Mouse (Mus musculus): ENCODE data around the gene Gm49380.

DNA sequence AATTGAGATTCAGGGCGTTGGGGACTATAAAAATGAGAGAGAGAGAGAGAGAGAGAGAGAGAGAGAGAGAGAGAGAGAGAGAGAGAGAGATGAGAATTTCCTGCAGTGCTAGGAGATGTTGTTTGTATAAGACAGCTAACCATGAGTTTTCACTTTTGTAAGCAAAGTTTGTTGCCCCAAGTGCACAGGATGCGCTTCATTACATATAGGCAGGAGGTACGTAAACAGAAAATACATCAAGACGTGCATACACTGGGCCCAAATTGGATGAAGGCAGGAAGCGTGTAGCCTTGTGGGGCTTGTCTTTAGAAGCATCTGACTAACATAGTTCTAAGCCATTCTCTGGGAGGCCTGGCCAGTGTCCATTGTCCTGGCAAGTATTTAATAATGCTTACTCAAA is 95.5 kb downstream of the Gm49380 start:
- TF ChIP-seq CTCF (IDR thresholded peaks at IDR 0.05; ENCODE audit: borderline replicate concordance, extremely low read depth, insufficient read depth, insufficient read length) (no peak), POLR2A (IDR thresholded peaks at IDR 0.05; ENCODE audit: borderline replicate concordance, extremely low read depth, insufficient read depth, insufficient read length, poor library complexity, severe bottlenecking) (no peak)
